Mouse (Mus musculus) heart, postnatal 0 days (tissue): ENCODE measurements around the gene Efna2. TPM values are rescaled to one million over a fixed set of nuclear protein-coding genes. Genes with fewer than 3 reads are reported as not detected.
"Not testable (repeated sequence)": the region's sequence is repeated elsewhere in the genome, so short reads cannot be mapped to it uniquely, and the experiment has no call there.

Source experiments
- ATAC-seq: fragments of 200-750 bp; cut with Nextera tagmentation; 2 replicates; pipeline ENCODE4 v1.8.0; 2017; ENCODE audit warnings: low read depth, moderate number of reproducible peaks, moderate library complexity; ENCODE audit not compliant: insufficient read depth
- DNase-seq: peaks from one replicate; pipeline ENCODE4 v3.0.0-alpha.2; 2016; ENCODE audit warnings: low spot score
- H3K27ac ChIP-seq: fragments of 300-500 bp; sonication (generic); 2 replicates; pipeline ENCODE4 v1.5.1; 2014; ENCODE audit warnings: low read depth, mild to moderate bottlenecking
- H3K27me3 ChIP-seq: fragments of 300-500 bp; sonication (generic); 2 replicates; pipeline ENCODE4 v1.6.1; 2014; ENCODE audit warnings: low read length, mixed read lengths; ENCODE audit not compliant: control insufficient read depth, insufficient read depth
- H3K36me3 ChIP-seq: fragments of 300-500 bp; sonication (generic); replicated peaks from 2 replicates; pipeline ENCODE4 v1.6.1; 2014; ENCODE audit warnings: low read length, mixed read lengths; ENCODE audit not compliant: control insufficient read depth, insufficient read depth
- H3K4me1 ChIP-seq: fragments of 300-500 bp; sonication (generic); 2 replicates; pipeline ENCODE4 v1.6.1; 2014; ENCODE audit warnings: antibody characterized with exemption; ENCODE audit not compliant: control insufficient read depth, insufficient read depth
- H3K4me2 ChIP-seq: fragments of 300-500 bp; sonication (generic); 2 replicates; pipeline ENCODE4 v1.6.1; 2014; ENCODE audit warnings: low read depth, mild to moderate bottlenecking, low read length, moderate library complexity
- H3K4me3 ChIP-seq: fragments of 300-500 bp; sonication (generic); 2 replicates; pipeline ENCODE4 v1.5.1; 2014; ENCODE audit warnings: low read depth, low read length
- H3K9ac ChIP-seq: fragments of 300-500 bp; sonication (generic); replicated peaks from 2 replicates; pipeline ENCODE4 v1.6.1; 2014; ENCODE audit warnings: low read depth, low read length, mixed read lengths
- H3K9me3 ChIP-seq: fragments of 300-500 bp; sonication (generic); replicated peaks from 2 replicates; pipeline ENCODE4 v1.6.1; 2016; ENCODE audit warnings: low read length; ENCODE audit not compliant: control insufficient read depth
- CTCF ChIP-seq: IDR thresholded peaks from 2 replicates; pipeline ENCODE4 v1.5.1; 2016; ENCODE audit warnings: antibody characterized with exemption, control low read depth, low read depth
- EP300 ChIP-seq: IDR thresholded peaks from 2 replicates; pipeline ENCODE4 v1.6.1; 2016; ENCODE audit warnings: antibody characterized with exemption, low read depth
- WGBS: fragments of 180-500 bp; shearing (Covaris S2); extraction: QIAGEN DNeasy Blood & Tissue Kit; methylation state at CpG from one replicate; pipeline ENCODE4 v1.1.7; 2014; 5-methylcytosine and 5-hydroxymethylcytosine counted together
- polyA plus RNA-seq: library from polyadenylated mRNA; unstranded; fragments of >200 nt; fragmentation: Nextera tagmentation; extraction: Ambion mirVana; gene quantifications from 2 replicates; pipeline ENCODE4 v1.2.1, GENCODE M21; 2015
- total RNA-seq: library from RNA; depleted of rRNA; stranded (reverse); fragments of >200 nt; gene quantifications from 2 replicates; pipeline ENCODE4 v1.2.3, GENCODE M21; 2014; ENCODE audit warnings: low replicate concordance

Efna2 gene
- total and polyA plus RNA-seq, 2 experiments from 2014 or later, result 2.4 to 3.3 TPM

- H3K4me1 ChIP-seq, result peaks cover 57% of the 10 kb centered on the region
- H3K36me3 ChIP-seq, result peaks cover 4% of the 10 kb centered on the region
- TF ChIP-seq CTCF (peak; percentile 100), EP300 (no peak; the same call in 1 of the 2 replicates)
- no peaks in the 10 kb centered on the region for H3K9me3 ChIP-seq
- peak overlapping the region; percentile 85 for H3K27ac ChIP-seq
- DNase-seq, result peak; percentile 96
- peak overlapping the region; percentile 87 for H3K4me2 ChIP-seq
- peak overlapping the region; percentile 45 for H3K4me3 ChIP-seq
- under 1% methylated on average over 17 of the region's 17 CpGs for WGBS
- peak overlapping the region; percentile 56 for H3K9ac ChIP-seq
- no peaks in the 10 kb centered on the region for H3K27me3 ChIP-seq
- peak; percentile 34 for ATAC-seq
Measured at GRCm38 (mm10) chr10:80164998-80165344, 14.3 kb upstream of the Efna2 start.

- DNase-seq (peak; percentile 84), ATAC-seq (peak; percentile 5; the same call in 1 of the 2 replicates)
- Histone ChIP-seq H3K4me3 (peak within 1 kb of the TSS; percentile 45), H3K36me3 (peaks cover 10% of the 10 kb centered on the region), H3K9me3 (no peaks in the 10 kb centered on the region), H3K9ac (peak within 1 kb of the TSS; percentile 56), H3K27me3 (no peaks in the 10 kb centered on the region), H3K27ac (peak within 1 kb of the TSS; percentile 88), H3K4me1 (peaks cover 51% of the 10 kb centered on the region), H3K4me2 (peak within 1 kb of the TSS; percentile 87)
- no peak for TF ChIP-seq CTCF
- no peak for TF ChIP-seq EP300
- WGBS, result 13% methylated on average over 20 of the region's 20 CpGs
Measured at GRCm38 (mm10) chr10:80165392-80166128, 13.7 kb upstream of the Efna2 start, which contains the start of gene Cirbp. Cirbp (plus strand) TSS chr10:80165985.

- Histone ChIP-seq H3K4me2 (peak overlapping the region; percentile 87; the same call in 1 of the 2 replicates), H3K36me3 (peaks cover 16% of the 10 kb centered on the region), H3K4me1 (peaks cover 46% of the 10 kb centered on the region), H3K9ac (0 out of 2 replicates have a peak overlapping the region, but pooled peaks have one; percentile 34), H3K27ac (peak overlapping the region; percentile 88)
- not testable (repeated sequence) for ATAC-seq, DNase-seq, H3K9me3 ChIP-seq, H3K4me3 ChIP-seq, H3K27me3 ChIP-seq
- 80% methylated on average over 4 of the region's 4 CpGs for WGBS
Measured at GRCm38 (mm10) chr10:80166136-80166535, 13.1 kb upstream of the Efna2 start.

- Histone ChIP-seq H3K27me3 (no peaks in the 10 kb centered on the region), H3K9me3 (no peaks in the 10 kb centered on the region), H3K4me3 (peak overlapping the region; percentile 90), H3K4me1 (peaks cover 33% of the 10 kb centered on the region), H3K36me3 (peaks cover 28% of the 10 kb centered on the region), H3K9ac (peak overlapping the region; percentile 96), H3K27ac (peak overlapping the region; percentile 100), H3K4me2 (peak overlapping the region; percentile 69)
- ATAC-seq (peak; percentile 89), DNase-seq (peak; percentile 98)
- no peak for TF ChIP-seq EP300
- under 1% methylated on average over 47 of the region's 55 CpGs for WGBS
Measured at GRCm38 (mm10) chr10:80167460-80168037, 11.7 kb upstream of the Efna2 start.

- TF ChIP-seq EP300, result 0 out of 2 replicates have a peak, but pooled peaks have one; percentile 2
- TF ChIP-seq CTCF, result no peak
- Histone ChIP-seq H3K4me3 (peak overlapping the region; percentile 90), H3K9ac (peak overlapping the region; percentile 96), H3K36me3 (peaks cover 28% of the 10 kb centered on the region), H3K4me1 (peaks cover 33% of the 10 kb centered on the region), H3K27ac (peak overlapping the region; percentile 100), H3K27me3 (no peaks in the 10 kb centered on the region), H3K4me2 (peak overlapping the region; percentile 69), H3K9me3 (no peaks in the 10 kb centered on the region)
- ATAC-seq (peak; percentile 61), DNase-seq (peak; percentile 91)
- under 1% methylated on average over 47 of the region's 48 CpGs for WGBS
Measured at GRCm38 (mm10) chr10:80168038-80168661, 11.1 kb upstream of the Efna2 start.
